Mouse (Mus musculus) kidney, adult 2 months (tissue): ENCODE data around the gene Ankrd13c. TPM values are rescaled to one million over a fixed set of nuclear protein-coding genes. Genes with fewer than 3 reads are reported as not detected.
"Not testable (repeated sequence)": the region's sequence is repeated elsewhere in the genome, so short reads cannot be mapped to it uniquely, and the experiment has no call there.

Experiments
- DNase-seq: peaks from one replicate; pipeline ENCODE4 v3.0.0; 2021
- H3K27ac ChIP-seq: fragments of 200-500 bp; 2 replicates; pipeline ENCODE4 v1.5.1; 2012; ENCODE audit warnings: low read depth, low read length, control low read depth, inconsistent platforms; ENCODE audit not compliant: insufficient read depth
- H3K27me3 ChIP-seq: fragments of 200-500 bp; replicated peaks from 2 replicates; pipeline ENCODE4 v1.6.1; 2012; ENCODE audit warnings: mild to moderate bottlenecking, moderate library complexity, low read length, inconsistent platforms; ENCODE audit not compliant: control insufficient read depth, insufficient read depth
- H3K36me3 ChIP-seq: fragments of 200-500 bp; 2 replicates; pipeline ENCODE4 v1.6.1; 2012; ENCODE audit warnings: mild to moderate bottlenecking, moderate library complexity, low read length, inconsistent platforms; ENCODE audit not compliant: control insufficient read depth, insufficient read depth
- H3K4me1 ChIP-seq: fragments of 200-500 bp; 2 replicates; pipeline ENCODE4 v1.6.1; 2011; ENCODE audit warnings: low read length; ENCODE audit not compliant: control insufficient read depth, insufficient read depth
- H3K4me3 ChIP-seq: fragments of 200-500 bp; 2 replicates; pipeline ENCODE4 v1.5.1; 2011; ENCODE audit warnings: mild to moderate bottlenecking, low read depth, low read length, control low read depth; ENCODE audit not compliant: insufficient read depth
- CTCF ChIP-seq: fragments of 200-500 bp; conservative IDR thresholded peaks from 2 replicates; pipeline ENCODE4 v1.5.1; 2011; ENCODE audit warnings: low read depth, mild to moderate bottlenecking, control low read depth, low read length, moderate library complexity, mixed read lengths; ENCODE audit not compliant: insufficient read depth, insufficient read length
- POLR2A ChIP-seq: fragments of 200-500 bp; IDR thresholded peaks from one replicate; pipeline ENCODE4 v1.6.1; 2011; ENCODE audit warnings: low read depth, low read length, control low read depth
- WGBS: fragments of 180-500 bp; shearing (Covaris S2); methylation state at CpG from one replicate; pipeline ENCODE4 v1.1.7; 2018; 5-methylcytosine and 5-hydroxymethylcytosine counted together
- polyA plus RNA-seq: library from polyadenylated mRNA; depleted of rRNA; stranded (reverse); fragments of >200 nt; gene quantifications from 2 replicates; pipeline ENCODE4 v1.2.3, GENCODE M21; 2012

Gene Ankrd13c
- polyA plus RNA-seq, 1 experiment: 73.4 TPM

GRCm38 (mm10) chr3:157928731-157929130 is 18.3 kb upstream of the Ankrd13c start:
- WGBS: 81% methylated on average over 2 of the region's 2 CpGs

GRCm38 (mm10) chr3:157929417-157929816 is 17.6 kb upstream of the Ankrd13c start:
- WGBS: 97% methylated on average over 1 of the region's 1 CpGs
- no peaks in the 10 kb centered on the region for H3K36me3 ChIP-seq
- H3K27ac ChIP-seq: no peak overlapping the region
- no peaks in the 10 kb centered on the region for H3K27me3 ChIP-seq
- DNase-seq: no peak
- no peak for TF ChIP-seq POLR2A
- TF ChIP-seq CTCF: no peak
- H3K4me3 ChIP-seq: no peak overlapping the region
- no peaks in the 10 kb centered on the region for H3K4me1 ChIP-seq

More at GRCm38 (mm10) chr3:157928731-157929130, 18.3 kb upstream of the Ankrd13c start:
- Histone ChIP-seq H3K27me3 (no peaks in the 10 kb centered on the region), H3K27ac (no peak overlapping the region), H3K4me3 (no peak overlapping the region), H3K36me3 (no peaks in the 10 kb centered on the region), H3K4me1 (no peaks in the 10 kb centered on the region; the same call in 1 of the 2 replicates)
- no peak for DNase-seq
- no peak for TF ChIP-seq POLR2A
- TF ChIP-seq CTCF: no peak

DNA sequence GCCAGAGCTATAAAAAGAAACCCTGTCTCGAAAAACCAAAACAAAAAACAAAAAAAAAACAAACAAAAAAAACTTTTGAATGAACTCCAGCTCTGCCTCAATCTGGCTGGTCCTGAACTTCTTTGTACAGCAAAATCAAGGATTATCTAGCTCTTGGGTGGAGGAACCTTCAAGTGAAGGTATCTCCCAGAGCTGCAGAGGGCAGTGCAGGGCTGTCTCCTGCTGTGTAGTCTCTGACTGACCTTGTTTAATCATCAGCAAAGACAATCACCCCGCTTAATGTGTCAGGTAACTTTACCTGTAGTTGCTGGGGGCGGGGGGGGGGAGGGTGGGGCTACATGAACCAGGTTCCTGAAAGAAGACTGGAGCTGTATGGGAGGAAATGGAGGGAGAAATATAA is 15.4 kb upstream of the Ankrd13c start:
- no peak overlapping the region for H3K27ac ChIP-seq
- TF ChIP-seq CTCF (peak; percentile 83), POLR2A (no peak)
- H3K36me3 ChIP-seq: no peaks in the 10 kb centered on the region
- H3K27me3 ChIP-seq: no peaks in the 10 kb centered on the region
- H3K4me3 ChIP-seq: no peak overlapping the region
- peak; percentile 73 for DNase-seq
- WGBS: 32% methylated on average over 3 of the region's 3 CpGs
- no peaks in the 10 kb centered on the region for H3K4me1 ChIP-seq

- Histone ChIP-seq H3K27ac (no peak overlapping the region), H3K27me3 (no peaks in the 10 kb centered on the region), H3K4me1 (no peaks in the 10 kb centered on the region), H3K36me3 (no peaks in the 10 kb centered on the region), H3K4me3 (no peak overlapping the region)
- WGBS: 44% methylated on average over 3 of the region's 3 CpGs
- DNase-seq: no peak
- TF ChIP-seq POLR2A: no peak
- TF ChIP-seq CTCF: no peak
These were observed 15.0 kb upstream of the Ankrd13c start for GRCm38 (mm10) chr3:157932074-157932473.

- not testable (repeated sequence) for H3K27me3 ChIP-seq, H3K4me3 ChIP-seq, DNase-seq, H3K36me3 ChIP-seq, H3K4me1 ChIP-seq, H3K27ac ChIP-seq
- 77% methylated on average over 5 of the region's 6 CpGs for WGBS
These were observed 13.8 kb upstream of the Ankrd13c start for GRCm38 (mm10) chr3:157933223-157933622.

DNA sequence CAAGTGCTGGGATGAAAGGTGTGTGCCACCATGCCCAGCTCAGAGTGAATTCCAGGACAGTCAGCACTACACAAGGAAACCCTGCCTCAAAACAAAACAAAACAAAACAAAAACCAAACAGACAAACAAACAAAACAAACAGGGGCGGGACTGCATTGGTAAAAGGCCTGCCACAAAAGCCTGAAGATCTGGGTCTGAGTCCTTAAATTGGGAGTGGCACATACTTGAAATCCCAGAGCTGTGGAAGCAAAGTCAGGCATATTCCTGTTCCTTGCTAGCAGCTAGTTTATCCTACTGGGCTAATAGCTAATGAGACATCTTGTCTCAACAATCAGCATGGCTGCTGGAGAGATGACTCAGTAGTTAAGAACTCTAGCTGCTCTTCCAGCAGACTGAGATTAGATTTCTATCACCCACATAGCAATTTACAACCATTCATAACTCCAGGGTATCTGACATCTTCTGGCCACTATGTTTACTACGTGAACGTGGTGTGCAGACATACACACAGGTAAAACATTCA is 12.7 kb upstream of the Ankrd13c start:
- Histone ChIP-seq H3K36me3 (no peaks in the 10 kb centered on the region), H3K27ac (no peak overlapping the region), H3K4me1 (no peaks in the 10 kb centered on the region), H3K4me3 (no peak overlapping the region), H3K27me3 (no peaks in the 10 kb centered on the region)
- 81% methylated on average over 3 of the region's 3 CpGs for WGBS
- no peak for TF ChIP-seq POLR2A
- no peak for DNase-seq

DNA sequence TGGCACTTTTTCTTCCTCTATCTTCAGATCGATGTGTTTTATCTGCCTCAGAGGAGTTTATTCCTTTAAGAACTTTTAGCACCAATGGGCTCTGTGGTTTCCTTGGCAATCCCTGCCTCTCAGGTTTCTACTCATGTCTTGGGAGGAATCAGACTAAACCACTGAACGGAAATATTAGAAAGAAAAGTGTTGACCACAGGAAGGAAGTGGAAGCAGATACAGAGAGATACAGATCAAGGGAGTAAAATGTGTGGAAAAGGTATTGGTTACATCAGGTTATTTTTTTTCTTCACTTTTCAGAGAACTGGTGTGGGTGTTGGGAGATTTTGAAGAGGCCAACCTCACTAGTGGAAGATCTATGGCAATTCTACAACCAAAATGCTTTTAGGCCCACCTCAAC is 8.5 kb upstream of the Ankrd13c start:
- H3K36me3 ChIP-seq: no peaks in the 10 kb centered on the region
- H3K27me3 ChIP-seq: no peaks in the 10 kb centered on the region
- no peaks in the 10 kb centered on the region for H3K4me1 ChIP-seq
- no peak for TF ChIP-seq POLR2A
- no peak for TF ChIP-seq CTCF
- H3K27ac ChIP-seq: no peak overlapping the region
- WGBS: 77% methylated on average over 2 of the region's 2 CpGs
- no peak for DNase-seq
- no peak overlapping the region for H3K4me3 ChIP-seq
